Mouse (Mus musculus) thymus, postnatal 14 days (tissue): Measurements from ENCODE around the gene Brca1.
"Not testable (repeated sequence)": the region's sequence is repeated elsewhere in the genome, so short reads cannot be mapped to it uniquely, and the experiment has no call there.

ENCODE experiments used
- DNase-seq: peaks from one replicate; pipeline ENCODE4 v3.0.0; 2021

Gene Brca1

DNA sequence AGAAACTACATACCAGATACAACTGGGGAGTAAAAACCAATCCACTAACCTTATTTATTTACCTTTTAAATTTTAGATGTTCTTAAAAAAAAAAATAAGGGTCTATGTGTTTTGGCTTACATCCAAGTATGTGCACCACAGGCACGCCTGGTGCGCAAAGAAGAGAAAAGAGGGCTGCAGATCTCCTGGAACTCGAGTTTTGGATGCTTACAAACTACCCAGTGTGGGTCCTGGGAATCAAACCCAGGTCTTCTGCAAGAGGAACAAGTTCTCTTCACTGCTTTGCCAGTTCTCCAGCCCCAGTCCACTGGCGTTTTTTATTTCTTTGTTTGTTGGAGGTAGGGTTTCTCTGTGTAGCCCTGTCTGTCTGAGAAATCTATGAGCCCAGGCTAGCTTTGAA, 25.1 kb downstream of the Brca1 start:
- no peak for DNase-seq

DNA sequence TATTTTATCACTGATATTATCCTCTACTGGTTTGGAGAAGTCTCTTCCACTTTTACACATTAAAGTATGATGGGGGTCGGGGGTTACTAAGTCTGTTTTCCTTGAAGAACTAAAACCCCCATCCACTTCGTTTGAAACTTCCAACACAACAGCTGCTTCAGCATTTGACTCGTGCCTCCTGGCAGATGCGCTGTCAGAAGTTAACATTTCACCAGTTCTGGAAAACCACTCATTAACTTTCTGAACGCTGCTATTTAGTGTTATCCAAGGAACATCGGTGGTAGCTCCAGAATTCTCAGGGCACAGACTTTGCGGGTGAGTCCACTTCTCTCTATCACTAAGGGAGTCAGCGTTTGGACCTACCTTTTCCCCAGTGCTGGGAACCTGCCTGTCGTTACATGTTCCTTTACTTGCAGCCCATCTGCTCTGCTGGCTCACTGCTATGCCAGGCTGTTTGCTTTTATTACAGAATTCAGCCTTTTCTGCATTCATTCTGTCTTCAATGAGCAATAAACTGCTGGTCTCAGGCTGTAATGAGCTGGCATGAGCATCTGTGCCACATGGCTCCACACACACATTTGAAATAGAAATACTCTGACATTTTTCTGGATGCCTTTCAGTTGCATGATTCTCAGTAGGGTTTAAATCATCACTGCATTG, 25.7 kb downstream of the Brca1 start:
- no peak for DNase-seq

DNA sequence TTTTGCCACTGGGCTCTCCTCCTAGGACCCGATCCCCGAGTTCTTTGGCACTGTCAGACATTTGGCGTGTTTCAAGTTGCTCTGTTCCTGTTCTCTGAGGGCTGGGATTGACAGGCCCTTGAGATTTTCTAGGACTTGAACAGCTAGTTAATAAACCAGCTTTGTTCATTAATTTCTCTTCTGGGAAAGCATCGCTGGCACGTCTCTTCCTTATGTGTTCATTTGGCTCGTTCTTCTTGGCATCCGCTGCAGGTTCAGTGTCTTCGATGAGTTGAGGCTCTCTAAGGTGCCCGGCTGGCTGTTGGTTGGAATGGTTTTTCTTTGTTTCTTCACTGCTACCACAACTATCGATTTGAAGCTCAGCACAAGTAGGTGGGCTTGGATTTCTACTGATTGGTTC, 26.7 kb downstream of the Brca1 start:
- DNase-seq: no peak

DNA sequence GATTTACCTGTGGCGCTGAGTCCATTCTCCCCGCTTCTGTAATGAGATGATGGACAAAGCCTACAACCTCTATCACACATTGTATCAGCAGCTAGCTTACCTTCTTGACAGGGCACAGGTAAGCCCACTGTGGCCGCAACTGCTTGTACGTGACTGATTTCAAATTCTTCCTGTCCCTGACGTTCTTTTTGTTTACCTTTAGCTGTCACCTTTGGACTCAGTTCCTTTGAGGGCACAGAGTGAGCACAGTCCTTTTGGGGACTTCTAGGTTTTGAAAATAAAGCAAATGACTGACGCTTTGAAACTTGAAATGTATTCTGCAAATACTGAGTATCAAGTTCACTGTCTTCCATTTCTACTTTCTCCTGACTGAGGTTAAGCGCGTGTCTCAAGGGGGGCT, 27.3 kb downstream of the Brca1 start:
- DNase-seq: no peak

DNA sequence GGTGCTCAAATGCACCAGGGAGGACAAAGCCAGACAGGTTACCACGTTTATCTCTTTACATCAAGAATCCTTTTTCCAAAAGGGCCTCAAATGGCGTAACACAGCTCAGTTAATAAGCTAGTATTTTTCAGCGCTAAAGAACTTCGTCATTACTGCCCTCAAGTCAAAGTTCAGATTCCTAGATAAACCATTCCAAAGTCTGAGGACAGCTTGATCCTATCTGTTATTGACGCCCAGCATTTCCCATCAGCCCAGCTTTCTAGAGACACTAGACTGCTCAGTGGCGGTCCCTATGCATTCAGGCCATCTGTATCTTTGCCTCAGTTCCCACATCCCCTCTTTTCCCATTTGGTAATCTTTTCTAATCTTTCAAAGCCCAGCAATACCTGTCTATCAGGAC, 32.4 kb downstream of the Brca1 start:
- no peak for DNase-seq

DNA sequence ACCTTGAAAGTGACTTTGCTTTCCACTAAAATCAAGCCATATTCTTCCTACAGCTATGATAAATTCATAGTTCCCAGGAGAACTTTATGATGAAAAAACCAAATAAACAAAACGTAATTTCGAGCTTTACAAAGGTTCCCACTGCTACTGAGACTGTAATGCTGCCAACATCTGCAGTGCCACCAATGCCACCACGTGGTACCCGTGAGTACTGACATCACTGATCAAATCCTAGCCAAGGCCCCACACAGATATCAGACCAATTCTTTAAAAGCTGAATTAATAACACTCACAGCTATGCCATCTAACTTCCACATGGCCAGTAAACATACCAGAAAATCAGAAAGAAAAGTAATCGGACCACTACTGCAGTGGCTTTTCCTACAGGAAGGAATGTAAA, 32.8 kb downstream of the Brca1 start:
- DNase-seq: no peak

DNA sequence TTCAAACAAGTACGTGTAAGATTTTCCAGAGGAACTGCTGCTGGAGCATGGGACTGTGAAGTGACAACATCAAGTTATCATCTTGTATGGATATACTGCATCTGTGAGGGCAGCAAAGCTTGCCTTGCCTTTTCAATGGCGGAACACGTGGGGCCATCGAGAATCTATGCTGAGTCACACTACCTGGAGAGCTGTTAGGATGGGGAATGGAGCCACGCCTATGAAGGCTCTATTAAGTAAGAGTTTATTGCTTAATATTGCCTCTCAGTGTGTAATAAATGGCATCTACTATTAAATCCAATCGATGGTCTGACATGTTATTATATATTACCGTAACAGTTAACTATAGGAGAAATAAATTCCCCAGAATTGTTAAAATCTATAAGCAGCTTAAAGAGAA, 44.7 kb downstream of the Brca1 start:
- no peak for DNase-seq

DNA sequence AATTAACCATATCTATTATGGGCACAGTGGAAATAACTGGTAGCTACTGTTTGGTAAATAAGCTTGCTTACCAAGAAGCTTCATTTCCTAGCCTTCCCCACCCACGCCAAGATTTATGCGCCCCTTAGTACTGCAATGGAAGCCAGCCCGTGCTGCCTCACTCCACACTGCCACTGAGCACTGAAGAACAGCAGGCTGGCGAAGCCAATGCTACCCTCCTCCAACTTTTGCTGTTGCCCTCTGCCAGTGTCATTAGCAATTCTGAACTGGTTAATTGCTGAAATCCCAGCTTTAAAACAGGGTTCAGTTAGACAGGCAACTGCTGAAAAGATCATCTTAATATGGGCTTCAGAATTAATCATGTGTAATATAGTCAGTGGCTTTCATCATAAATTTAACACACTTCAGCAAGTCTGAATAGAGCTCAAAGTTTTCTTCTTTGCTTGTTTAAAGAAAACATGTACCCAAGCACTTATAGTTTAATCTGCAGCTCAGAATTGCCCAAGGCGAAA, 45.4 kb downstream of the Brca1 start:
- no peak for DNase-seq

DNA sequence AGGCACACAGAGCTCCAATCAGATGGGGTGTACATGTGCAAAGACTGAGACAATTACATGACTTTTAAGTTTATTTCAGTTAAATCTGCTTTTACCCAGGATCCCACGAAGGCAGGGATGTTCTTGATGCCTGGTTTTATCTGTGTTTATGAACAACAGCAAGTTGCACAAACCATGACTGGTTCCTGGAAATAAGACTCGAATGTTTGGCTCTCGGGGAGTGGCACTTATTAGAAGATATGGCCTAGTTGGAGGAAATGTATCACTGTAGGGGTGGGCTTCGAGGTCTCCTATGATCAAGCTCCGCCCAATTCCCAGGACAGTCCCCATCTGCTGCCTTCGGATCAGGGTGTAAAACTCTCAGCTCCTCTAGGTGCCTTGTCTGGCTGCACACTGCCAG, 65.6 kb downstream of the Brca1 start:
- no peak for DNase-seq

DNA sequence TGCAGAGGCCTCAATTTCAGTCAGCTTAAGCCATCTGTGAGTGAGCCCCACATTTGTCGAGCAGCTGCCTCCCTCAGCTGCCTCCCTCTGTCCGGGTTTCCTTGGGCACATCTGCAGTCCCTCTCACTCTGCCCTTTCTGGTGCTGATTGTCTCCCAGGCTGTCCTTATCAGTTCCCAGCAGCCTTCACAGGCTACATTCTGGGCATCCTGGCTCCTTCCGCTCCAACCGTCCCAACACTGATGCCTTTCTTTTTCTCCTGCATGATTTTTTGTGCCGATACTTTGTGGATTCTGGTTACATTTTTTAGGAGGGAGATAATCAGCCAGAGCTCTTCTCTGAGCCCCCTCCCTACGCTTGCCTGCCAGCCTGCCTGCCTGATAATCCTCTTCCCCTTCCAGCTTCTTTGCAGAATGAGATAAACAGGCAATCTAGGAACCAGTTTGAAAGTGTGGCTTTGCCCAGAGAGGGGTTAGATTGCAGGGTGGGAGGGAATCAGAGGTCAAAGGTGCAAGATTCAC, 66.2 kb downstream of the Brca1 start:
- no peak for DNase-seq

DNA sequence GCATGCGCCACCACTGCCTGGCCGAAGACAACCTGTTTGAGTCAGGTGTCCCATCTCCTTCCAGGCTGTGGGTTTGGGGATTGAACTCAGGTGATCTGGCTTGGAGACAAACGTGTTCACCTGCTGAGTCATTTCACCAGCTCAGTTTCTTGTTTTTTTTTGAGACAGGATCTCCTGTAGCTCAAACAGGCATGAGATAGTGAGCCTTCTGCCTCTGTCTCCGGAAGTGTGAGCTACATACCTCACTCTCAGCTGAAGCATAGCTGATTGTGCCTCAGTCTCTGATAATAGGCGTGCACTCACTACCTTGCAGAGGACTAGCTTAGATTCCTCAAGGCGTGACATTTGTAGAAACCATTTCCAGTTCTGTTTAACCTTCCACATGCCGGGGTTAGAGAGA, 66.9 kb downstream of the Brca1 start:
- DNase-seq: no peak

DNA sequence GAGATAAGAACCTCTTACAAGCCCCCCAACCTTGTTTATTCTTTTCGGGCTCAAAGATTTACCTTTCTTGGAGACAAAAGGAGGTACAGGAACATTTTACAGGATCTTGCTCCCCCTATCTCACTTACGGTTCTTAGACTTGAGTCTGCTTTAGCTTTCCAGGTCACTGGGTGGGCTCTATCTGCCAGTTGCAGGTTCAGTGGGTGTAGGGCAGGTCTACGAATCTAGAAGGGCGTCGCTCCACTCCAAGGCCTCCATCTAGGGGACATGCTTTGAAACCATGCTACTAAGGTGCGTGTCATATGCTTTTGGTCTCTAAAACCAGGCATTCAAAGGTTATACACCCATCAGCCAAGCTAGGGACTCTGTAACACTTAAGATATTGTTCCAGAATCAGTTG, 67.5 kb downstream of the Brca1 start:
- DNase-seq: no peak

DNA sequence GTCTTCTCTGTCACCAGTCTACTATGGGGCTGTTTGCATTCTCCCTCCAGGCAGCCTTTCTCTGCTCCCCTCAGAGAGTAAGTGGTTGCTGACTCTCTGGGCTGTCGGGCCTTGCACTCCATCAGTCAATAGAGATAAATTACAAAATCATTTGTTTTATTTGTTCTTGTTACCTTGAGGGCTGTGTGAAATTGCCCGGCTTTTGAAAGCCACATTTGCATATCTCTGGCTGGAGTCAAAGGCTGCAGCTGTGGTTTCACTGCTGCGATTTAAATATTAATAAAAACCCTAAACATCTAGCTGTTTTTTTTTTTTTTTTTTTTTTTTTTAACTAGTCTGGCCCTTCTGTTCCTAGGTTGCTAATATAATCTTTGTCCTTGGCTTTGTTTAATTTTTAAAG, 68.0 kb downstream of the Brca1 start:
- no peak for DNase-seq

DNA sequence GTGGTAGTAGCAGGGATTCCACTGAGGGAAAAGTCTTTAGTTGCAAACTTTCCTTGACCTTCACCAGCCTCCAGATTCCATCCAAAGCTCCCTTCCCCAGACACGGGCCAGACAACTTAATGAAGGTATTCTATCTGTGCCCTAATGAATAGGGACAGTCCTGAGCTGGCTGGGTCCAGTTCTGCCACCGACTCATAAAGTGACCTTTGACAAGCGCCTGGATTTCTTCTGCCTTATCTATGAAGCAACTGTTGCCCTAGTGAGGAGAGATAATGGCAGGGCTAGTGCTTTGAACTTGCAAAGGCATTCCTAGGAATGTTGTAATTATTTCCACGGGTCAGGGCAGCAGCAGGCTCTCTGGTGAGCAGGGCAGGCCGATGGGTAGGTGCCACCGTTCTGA, 70.8 kb downstream of the Brca1 start:
- no peak for DNase-seq

DNA sequence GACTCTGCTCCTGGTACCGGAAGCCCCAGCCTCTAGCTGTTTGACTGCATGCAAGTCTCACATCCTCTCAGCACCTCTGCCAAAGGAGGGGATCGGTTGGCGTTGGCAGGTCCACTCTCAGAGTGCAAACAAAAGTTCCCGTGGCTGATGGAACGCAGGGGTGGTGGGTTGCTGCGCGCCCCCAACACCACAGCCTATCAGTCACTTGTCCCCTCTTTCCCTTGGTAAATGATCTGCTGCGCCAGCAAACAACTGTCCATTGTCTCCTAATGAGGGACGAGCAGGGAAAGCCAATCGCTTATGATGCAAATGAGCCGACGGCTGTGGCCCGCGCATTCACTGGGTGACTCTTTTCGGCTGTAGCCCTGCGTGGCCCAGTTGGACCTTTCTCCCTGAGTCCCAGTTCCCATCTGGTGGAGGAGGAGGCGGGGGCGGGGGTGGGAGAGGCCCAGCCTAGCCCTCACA, 72.6 kb downstream of the Brca1 start:
- DNase-seq: no peak

DNA sequence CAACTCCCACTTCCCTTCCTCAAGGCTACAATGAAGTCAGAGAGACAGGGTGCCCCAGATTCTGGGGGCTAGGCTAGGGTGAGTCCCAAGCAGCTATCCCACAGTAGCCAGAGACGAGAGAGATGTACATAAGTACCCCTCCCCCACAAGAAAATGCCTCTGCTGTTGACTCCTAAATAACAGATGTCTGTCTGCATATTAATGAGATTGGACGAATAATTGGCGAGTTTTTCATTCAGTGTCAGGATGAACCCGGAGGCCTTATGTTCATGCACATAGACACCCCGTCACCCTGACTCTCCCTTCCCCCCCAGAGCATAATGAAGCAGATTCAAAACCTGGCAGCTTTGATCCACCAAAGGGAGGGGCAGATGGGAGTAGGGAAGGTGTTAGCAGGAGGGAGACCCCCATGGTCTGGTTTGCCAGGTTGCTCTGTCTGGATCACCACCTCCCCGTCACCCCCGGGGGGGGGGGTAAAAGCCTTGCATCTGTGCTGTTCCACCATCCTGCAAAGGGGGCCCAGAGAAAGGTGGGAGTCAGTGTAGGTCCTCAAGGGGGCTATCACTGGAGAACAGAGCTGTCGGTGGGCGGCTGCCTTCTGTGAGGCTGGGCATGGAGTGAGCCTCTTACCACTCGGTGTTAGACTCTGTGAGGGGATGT, 74.1 kb downstream of the Brca1 start:
- no peak for DNase-seq

DNA sequence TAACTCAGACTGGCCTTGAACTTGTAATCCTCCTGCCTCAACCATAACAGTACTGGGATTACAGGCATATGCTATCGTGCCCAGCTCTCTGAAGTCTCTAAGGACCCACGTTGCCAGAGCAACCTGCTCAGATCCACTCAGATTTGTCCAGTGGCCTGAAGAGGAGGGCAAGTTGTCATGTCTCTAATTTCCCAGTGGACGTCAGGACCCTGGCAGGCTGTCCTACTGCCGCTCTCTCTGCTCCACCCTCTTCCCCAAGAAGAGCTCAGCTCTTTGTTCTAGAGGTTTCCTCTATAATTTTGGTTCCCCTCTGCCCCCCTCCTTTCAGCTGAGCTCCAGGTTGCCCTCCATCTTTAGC, 74.6 kb downstream of the Brca1 start:
- DNase-seq: no peak

DNA sequence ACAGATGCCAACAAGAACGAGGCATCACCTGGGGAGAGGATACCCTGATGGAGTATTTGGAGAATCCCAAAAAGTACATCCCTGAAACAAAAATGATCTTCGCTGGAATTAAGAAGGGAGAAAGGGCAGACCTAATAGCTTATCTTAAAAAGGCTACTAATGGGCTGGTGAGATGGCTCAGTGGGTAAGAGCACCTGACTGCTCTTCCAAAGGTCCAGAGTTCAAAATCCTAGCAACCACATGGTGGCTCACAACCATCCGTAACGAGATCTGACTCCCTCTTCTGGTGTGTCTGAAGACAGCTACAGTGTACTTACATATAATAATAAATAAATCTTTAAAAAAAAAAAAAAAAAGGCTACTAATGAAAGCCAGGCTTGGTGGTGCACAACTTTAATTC, 75.4 kb downstream of the Brca1 start:
- DNase-seq: not testable (repeated sequence)

DNA sequence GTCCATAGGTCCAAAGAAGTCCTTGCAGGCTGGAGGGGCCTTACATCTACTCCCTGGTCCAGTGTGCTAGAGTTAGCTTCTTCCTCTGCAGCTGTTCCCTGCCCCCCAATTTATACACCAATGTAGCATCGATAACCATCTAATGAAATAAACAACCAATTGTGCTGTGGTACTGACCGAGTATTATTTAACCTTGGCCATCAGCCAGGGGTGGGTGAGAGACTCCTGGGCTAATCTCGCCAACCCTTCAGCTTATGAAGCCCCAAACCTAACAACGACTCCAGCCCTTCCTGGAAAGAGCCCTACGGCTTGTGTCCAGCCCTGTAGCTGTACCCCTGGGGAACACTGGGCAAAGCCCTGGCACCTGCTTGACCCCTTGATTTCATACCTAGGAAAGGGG, 77.5 kb downstream of the Brca1 start:
- no peak for DNase-seq

DNA sequence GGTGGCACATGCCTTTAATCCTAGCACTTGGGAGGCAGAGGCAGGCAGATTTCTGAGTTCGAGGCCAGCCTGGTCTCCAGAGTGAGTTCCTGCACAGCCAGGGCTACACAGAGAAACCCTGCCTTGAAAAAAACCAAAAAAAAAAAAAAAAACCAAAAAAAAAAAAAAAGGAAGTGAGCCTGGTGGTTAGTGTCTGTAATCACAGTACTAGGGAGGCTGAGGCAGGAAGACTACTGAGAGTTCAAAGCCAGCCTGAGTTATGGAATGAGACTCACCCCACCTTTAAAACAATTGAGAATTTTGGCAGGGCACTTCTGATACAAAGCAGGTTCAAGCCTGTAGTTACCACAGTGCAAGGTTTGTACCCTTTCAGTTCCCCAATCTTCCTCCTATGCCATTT, 78.1 kb downstream of the Brca1 start:
- DNase-seq: not testable (repeated sequence)

DNA sequence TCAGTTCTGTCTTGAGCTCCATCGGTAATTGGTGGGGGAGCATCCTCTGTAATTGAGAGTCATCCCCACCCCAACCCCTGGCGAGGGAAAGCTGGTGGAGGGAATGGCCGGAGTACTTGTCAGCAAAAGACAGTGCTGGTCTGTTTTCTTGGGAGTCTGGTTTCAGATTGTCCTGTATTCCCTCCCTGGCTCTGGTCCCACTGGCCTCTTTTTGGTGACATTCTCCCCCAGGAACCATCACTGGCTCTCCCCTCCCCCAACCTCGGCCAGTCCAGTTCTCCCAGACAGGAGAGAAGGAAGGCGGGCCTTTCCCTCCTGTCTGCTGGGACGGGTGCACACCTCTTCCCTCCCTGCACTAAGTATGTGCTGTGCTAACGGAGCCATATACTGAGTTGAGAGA, 79.4 kb downstream of the Brca1 start:
- no peak for DNase-seq

DNA sequence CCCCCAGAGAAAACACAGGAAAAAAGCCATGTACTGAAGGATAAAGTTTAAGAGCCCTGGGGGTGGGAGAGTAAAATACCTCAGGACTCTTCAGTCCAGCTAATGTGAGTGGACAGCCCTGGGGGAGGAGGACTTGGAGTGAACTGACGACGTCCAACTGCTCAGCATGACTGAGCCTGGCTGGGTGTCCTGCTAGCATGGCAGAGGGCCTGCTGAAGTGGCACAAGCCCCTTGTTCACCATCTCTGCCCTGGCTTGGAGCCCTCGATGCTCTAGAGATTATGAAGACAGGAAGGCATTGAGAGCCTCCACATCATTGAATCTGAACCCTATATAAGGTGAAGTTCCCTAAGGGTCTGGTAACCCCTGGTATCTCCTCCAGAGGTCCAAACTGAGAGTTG, 79.8 kb downstream of the Brca1 start:
- DNase-seq: no peak

DNA sequence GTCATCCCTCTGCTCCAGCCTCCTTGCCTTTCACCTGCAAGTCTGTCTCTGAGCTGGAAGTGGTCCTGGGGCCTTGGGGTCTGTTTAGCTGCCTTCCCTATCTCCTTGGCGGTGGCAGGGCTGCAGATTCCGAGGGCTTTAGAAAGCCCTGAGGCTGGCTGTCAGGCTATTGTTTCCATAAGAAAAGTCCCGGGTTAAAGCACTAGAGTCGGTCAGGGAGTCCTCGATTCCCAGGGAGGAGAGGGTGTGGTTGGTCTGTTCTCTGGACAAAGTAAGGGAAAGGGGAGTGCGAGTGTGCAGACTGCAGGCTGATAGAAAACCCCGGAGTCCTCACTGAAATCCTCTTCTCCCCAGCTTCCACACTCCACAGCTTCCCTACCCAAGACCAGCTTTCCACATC, 81.5 kb downstream of the Brca1 start:
- DNase-seq: no peak

DNA sequence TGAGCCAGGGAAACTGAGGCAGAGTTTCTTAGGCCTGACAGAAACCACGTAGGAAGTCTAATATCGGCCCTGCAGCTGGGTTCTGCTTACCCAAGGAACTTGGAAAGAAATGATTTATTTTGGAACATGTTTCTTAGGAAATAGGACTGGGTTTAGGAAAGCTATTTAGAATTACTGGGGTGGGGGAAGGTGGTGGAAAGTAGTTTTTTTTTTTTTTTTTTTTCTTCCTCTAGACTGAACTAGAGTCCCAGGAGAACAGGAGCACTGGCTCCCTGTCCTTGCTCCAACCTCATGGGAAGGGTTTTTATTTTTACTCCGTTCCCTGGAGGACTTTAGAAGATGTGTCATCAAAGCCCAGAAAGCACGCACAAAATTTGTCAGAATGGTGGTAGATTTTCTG, 82.6 kb downstream of the Brca1 start:
- no peak for DNase-seq

DNA sequence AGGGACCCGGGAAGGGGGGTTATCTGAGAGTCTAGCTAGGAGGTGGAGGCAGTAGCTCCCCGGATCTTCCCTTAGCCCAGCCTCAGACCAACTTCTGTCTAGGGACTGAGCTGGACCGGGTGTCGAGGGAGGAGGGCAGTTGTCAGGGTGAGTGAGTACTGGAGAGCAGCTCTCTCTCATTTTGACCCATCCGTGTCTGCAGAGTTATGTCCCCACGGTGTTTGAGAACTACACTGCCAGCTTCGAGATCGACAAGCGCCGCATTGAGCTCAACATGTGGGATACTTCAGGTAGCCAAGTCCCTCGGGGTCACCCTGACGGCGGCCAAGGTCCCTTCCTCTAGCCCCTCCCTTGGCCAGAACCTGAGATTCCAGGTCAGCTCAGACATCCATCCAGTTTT, 83.0 kb downstream of the Brca1 start:
- no peak for DNase-seq
